Mouse (Mus musculus) adrenal gland, postnatal 36 days (tissue): Measurements from ENCODE around the gene Gm15093. TPM values are rescaled to one million over a fixed set of nuclear protein-coding genes. Genes with fewer than 3 reads are reported as not detected.
"Not testable (repeated sequence)": the region's sequence is repeated elsewhere in the genome, so short reads cannot be mapped to it uniquely, and the experiment has no call there.

Experiments
- DNase-seq, 2 experiments: peaks; one replicate each; pipeline ENCODE4 v3.0.0; 2021; ENCODE audit warnings: mixed read lengths in 1 of 2
- long read RNA-seq, 2 experiments: library from polyadenylated mRNA; stranded (forward); transcript quantifications; one replicate each; pipeline ENCODE4 v2.0.0; 2021; ENCODE audit warnings: borderline sequencing depth in 2 of 2
- total RNA-seq, 2 experiments: library from RNA; stranded (reverse); gene quantifications; 2 replicates each; pipeline ENCODE4 v1.2.3; 2021

The Gm15093 gene
- total RNA-seq, result not detected
- long read RNA-seq, experiment 1, result 0 reads
- long read RNA-seq, experiment 2, result 0 reads

- DNase-seq, result not testable (repeated sequence)
Measured at GRCm38 (mm10) chrX:149272077-149272476, at the start of gene Gm15093. Gene Gm15093, plus strand, starts transcription at chrX:149272377.

Other genes with a start within 250 kb of the Gm15093 start
- not detected for gene Ott, start 198.1 kb upstream of the Gm15093 start, total RNA-seq
- not detected for gene Gm15085, start 175.2 kb downstream of the Gm15093 start, total RNA-seq